Mouse (Mus musculus) urinary bladder, postnatal 36 days (tissue): ENCODE measurements around the gene Cuedc1.
"Not testable (repeated sequence)": the region's sequence is repeated elsewhere in the genome, so short reads cannot be mapped to it uniquely, and the experiment has no call there.

Source experiments
- DNase-seq, 2 experiments: peaks; one replicate each; pipeline ENCODE4 v3.0.0; 2022; ENCODE audit warnings: low spot score in 2 of 2, mixed read lengths in 1 of 2

The Cuedc1 gene

DNA sequence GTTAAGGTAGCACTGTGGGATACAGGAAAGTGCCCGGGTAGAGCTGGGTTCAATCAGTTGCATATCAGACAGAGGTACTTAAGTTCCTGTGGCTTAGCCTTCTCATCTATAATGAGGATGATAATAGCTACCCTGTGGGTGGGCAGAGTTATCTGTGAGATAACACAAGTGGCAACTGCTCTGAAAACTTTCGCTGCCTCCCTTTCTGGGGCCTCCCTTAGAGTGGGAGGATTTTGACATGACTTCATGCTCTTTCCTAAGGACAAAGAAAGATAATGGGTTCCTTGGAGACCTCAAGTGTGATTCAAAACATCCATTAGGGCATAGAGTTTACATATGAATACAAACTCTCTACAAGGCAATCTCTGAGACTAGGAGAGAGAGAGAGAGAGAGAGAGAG, 104.2 kb downstream of the Cuedc1 start:
- DNase-seq = no peak

DNA sequence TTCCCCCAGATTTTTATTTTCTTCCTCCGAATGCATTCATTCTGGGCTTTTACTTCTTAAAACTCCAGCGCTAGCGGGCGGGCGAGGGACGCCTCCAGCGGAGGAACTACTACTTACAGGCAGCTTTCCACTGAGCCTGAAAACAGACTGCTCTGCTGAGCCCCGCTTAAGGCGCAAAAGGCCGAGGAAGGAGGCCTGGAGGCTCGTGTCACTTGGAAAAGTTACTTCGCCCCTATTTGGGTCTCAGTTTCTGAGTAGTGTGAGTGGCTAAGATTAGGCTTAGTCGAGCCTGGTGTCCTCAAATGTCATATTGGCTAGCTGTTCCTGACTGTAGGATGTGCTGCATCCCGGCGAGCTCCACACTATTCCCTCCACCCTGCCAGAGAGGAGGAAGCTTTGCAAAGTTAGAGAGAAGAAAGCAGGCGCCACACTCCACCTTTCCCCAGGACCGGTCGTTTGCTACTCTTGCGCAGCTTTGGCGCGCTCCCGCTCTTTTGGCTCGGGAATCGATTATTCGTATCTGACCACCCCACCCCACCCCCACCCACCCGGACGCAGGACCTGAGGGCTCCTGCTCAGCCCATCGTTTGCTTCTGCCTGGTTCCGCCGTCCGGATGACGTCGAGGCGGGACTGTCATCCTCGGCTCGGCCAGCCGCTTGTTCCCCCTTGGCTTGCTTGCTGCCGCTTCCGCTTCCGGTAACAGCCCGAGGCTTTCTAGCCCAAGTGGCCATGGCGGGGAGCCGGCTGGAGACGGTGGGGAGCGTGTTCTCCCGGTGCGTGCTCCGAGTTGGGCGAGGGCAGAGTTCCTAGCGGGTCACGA, 106.1 kb downstream of the Cuedc1 start, which contains the start of gene Mrps23:
Gene Mrps23, plus strand, starts transcription at position 677 of the 821 bp plus-strand sequence.
- DNase-seq = peak; percentile 89 to 95

DNA sequence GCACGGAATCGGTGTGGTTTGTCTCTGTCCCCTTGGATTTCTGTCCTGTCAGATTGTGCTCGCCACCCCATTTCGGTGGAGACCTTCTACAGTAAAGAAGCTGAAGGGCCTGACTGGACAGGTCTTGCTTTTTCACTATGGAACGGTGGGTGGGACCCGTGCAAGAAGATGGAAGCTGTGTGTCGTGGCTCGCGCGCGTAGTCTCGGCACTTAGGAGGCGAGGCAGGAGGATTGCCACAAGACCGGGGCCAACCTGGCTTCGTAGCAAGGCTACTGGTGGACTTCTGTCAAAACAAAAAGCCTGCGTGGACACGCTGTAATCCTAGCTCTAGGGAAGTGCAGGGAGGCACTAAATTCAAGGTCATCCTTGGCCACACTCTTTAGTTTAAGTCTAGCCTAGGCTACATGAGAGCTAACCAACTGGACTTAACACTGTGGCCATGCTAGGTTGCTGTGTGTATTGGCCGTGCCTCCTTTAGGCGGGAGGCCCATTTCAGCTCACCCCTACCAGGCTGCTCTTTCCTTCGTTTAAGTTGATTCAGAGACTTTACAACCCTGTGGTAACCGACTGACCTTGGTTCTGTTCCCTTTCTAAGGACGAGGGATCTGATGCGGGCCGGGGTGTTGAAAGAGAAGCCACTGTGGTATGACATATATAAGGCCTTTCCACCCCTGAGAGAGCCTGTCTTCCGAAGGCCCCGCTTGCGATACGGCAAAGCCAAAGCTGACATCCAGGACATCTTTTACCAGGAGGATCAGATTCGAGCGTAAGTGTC, 106.9 kb downstream of the Cuedc1 start:
- DNase-seq = no peak

DNA sequence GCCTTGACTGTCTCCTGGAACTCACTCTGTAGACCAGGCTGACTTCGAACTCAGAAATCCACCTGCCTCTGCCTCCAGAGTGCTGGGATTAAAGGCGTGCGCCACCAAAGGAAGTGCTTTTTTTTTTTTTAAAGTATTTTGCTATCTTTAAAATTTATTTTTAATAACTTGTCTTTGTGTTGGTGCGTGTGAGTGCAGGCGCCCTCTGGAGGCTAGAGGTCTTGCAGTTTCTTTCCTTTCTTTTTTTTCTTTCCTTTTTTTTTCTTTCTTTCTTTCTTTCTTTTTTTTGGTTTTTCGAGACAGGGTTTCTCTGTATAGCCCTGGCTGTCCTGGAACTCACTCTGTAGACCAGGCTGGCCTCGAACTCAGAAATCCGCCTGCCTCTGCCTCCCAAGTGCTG, 108.7 kb downstream of the Cuedc1 start:
- DNase-seq = not testable (repeated sequence)

DNA sequence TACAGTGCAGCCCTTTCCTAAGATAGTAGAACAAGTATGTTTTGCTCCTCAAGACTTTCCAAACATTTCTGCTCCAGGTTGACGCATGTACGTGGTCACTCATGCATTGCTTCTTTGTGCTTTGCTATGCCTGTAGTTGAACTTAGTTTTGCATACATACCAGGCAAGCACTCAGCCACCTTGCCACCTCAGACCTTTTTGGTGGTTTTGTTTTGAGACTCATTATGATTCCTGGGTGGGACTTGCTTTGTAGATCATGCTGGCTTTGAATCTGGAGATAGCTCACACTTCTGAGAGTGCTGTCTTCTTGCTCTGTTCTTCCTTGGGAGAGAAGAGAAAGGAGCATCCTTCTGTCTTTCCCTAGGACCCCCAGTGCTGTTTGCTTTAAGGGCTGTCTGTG, 109.8 kb downstream of the Cuedc1 start:
- DNase-seq = no peak

DNA sequence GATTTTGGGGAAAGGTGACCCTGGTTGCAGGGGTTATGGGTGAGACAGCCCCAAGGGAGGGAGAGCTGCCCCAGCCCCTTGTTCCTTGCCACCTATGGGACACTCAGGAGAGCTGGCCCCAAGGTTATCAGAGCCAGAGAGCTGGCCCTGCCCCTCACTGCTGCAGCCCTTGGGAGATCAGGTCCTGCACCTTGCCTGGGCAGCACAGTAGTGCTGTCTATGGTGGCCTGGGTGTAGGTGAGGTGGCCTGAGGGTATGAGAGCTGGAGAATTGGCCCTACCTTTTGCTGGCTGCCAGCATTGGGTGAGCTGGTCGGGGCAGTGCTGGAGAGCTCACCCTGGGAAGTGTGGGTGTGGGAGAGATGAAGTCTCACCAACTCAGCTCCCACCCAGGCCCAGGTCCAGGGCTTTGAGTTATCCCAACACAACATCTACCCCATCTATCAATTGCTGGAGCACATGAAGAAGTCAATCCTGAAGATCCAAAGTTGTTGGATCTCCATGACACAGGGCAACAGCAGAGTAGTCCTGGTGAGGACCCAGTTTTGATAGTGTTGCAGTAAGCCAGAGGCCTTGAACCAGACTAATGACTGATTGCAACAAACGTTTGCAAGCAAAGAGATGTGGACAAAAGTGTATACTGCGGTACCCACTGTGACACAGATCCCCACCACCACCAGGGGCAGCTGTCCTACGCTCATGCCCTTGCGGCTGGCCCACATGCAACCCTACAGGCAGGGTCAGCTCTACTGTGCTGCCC, 114.1 kb downstream of the Cuedc1 start:
- DNase-seq = no peak

DNA sequence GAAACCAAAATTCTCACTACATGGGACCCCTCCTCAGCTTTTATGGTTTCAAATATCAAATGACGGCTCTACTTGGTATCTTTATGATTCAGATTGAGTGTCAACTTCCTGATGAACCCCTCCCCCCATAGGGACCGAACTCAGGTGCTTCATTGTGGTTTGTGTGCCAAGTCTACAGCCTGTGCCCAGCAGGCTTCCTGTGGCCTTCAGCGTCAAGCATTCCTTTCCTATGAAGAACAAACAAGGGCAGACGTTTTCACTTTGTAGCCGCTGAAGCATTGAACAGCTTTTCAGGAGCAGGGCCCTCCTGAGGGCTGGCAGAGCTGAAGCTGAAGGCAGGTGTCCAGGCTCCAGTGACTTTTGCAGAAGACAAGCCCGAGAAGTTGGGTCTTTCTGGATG, 115.9 kb downstream of the Cuedc1 start:
- DNase-seq = no peak

DNA sequence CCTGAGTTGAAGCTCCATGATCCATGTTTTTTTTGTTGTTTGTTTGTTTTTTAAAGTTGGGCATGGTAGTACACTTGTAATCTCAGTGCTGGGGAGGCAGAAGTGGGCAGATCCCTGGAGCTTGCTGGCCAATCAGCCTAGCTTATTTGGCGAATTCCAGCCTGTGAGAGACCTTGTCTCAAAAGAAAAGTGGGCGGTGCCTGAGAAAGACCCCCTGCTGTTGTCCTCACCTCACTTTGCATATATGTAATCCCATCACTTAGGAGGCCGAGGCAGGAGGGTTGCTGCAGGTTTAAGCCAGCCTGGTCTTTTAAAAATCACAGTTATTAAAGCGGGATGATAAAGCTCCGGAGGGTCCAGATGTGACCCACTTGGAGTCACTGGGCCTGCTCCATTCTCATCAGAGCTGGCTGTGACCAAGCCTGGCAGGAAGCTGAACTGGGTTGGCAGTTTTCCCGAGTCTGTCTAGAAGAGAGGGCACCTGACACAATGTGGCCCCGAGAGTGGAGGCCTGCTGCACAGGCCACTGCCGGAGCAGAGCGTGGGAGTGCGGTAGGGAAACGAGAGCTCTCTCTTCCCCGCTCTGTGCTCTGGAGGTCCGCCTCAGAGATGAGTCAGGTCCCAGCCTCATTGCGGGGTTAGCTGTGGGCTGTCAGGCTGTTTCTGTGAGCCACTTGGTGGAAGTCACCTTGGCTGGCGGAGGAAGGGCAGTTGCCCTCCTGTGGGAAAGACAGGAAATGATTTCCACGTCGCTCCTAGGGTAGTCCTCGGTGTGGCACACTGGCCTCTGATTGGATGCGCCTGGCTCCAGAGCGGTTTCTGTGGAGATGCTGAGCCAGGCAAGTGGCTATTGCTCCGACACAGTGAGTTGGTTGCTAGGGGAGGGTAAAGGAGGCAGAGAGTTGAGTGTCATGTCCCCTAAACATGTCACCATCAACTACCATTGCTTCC, 117.3 kb downstream of the Cuedc1 start:
- DNase-seq = no peak

DNA sequence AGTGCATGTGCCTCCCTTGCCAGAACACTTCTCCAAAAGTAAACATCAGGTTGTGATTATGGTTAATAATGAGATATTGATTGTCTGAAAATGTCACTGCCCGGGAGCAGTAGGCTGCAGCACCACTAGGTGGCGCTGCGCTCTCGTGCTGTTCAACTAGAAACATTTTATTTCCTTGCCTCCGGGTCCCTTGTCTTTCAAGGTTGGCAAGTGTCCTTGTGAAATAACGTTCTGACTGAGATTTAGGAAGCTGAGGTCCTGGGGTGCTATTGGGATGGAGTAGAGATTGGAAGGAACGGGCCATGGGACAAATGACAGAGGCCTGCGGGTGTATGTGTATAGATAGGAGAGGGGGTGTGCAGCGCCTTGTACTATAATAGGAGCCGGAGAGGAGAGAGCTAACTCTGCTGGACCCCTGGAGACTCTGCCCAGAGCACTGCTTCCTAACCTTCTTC, 118.4 kb downstream of the Cuedc1 start:
- DNase-seq = no peak

DNA sequence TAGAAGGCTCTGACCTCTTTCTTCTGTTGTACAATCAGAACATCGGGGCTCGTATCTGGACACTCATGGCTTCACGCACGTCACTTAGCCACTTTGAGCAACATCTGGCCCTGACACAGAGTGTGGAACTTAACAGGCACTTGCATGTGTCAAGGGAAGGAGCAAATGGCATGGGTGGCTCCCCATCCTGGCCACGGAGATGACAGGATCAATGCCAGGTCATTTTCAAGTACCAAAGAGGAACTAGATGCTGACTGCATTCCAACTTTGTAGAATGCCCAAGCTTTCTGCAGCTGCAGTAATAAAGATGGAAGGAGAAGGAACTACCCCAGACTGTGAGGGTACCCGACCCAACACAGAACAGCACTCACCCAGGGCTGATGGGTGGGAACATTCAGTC, 120.3 kb downstream of the Cuedc1 start:
- no peak for DNase-seq

DNA sequence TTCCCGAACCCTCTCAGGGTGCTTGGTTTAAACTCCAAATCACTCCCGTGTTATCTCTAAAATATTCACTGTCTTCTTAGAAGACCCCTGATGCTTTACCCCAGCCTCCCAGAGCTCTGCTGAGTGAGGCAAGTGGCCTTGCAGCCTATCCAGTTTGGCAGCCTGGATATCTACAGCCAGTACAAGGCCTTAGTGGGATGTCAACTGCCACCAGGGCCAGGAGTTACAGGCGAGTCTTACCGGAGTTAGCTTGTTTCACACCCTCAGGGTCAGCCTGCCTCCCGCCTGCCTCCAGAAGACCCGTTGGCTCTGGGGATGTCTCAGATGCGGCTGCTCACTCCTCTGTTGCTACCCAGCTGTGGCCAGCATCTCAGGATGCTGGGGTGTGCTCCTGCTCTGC, 120.7 kb downstream of the Cuedc1 start:
- DNase-seq = no peak

DNA sequence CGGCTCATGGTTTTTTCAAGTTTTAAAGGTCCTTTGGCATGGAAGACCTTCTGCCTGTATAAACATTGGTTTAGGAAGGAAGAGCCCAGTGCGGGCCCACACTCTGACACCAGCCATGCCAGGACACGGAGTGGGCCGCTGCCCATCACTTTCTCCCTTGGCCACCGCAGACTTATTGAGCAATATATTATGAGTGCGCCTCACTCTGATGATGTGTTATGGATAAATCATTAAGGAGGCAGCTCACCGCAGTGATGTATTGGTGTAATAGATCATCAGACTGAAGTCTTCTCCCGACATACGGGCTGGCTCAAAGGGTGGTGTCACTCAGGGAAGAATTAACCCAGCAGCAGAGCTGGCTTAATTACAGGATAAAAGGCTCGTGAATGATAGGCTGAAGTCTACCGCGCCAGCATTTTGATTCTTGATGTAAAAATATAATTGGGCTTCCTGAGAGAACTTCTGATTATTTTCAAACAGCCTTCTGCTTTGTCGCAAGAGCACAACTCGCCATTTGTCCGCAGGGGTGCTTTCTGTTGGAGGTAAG, 124.1 kb downstream of the Cuedc1 start:
- no peak for DNase-seq

DNA sequence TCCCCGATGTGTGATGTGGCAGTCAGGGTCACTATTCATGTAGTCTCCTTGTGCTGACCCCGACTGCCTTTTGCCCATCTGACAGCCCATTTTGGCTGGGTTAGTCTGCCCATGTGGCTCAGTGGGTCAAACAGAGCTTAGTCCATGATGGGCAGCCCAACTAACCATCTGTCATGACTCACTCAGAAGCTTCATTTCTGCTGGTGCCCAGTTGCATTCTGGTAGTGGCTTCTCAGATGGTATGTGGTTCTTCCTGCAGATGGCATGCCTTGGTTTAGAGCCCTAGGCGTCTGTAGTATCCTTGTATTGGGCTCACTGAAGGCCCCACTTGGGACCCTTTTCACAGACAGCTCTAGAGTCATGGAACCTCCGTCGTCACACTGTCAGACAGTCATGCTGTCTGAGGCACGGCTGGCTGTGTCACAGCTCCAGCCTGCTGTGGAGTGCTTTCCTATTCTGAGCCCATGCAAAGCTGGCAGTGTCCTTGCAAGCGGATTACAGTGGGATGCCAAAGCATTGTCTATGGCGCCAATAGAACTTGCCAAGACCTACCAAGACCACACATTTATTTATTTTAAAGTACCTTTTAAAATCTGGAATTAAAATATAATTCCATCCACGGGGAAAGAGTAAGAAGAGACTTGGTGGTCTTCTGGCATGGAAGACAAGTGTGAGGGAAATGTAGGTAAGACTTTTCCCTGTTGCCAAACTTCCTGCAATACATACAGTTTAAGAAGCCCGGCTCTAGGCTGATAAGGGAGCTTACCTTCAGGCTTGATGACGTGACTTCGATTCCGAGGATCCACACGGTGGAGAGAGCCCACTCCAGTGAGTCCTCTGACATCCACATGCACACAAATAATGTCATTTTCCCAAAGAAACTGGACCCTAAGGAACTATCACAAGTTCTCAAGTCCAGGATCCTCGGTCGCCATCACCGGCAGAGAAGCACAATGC, 129.4 kb downstream of the Cuedc1 start:
- no peak for DNase-seq

DNA sequence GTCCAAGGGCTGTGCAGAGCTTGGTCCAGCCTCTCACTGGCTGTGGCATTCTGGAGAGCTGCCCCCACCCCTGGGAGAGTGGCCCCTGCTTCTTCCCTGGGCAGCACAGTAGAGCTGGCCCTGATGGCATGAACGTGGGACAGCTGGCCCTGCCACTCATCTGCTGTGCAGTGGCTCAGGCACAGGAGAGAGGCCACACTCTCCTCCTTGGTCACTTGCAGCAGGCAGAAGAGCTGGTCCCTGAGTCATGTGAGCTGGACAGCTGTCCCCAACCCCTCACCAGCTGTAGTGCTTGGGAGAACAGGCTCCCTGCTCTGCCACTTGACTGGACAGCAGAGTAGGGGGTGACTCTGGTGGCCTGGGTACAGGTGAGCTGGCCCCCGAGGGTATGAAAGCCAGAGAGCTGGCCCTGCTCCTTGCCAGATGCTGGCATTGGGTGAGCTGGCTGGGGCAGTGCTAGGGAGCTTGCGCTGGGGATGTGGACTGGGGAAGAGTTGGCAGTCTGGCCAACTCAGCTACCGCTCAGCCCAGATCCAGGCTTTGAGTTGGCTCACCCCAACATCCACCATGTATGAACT, 133.4 kb downstream of the Cuedc1 start:
- DNase-seq = no peak

DNA sequence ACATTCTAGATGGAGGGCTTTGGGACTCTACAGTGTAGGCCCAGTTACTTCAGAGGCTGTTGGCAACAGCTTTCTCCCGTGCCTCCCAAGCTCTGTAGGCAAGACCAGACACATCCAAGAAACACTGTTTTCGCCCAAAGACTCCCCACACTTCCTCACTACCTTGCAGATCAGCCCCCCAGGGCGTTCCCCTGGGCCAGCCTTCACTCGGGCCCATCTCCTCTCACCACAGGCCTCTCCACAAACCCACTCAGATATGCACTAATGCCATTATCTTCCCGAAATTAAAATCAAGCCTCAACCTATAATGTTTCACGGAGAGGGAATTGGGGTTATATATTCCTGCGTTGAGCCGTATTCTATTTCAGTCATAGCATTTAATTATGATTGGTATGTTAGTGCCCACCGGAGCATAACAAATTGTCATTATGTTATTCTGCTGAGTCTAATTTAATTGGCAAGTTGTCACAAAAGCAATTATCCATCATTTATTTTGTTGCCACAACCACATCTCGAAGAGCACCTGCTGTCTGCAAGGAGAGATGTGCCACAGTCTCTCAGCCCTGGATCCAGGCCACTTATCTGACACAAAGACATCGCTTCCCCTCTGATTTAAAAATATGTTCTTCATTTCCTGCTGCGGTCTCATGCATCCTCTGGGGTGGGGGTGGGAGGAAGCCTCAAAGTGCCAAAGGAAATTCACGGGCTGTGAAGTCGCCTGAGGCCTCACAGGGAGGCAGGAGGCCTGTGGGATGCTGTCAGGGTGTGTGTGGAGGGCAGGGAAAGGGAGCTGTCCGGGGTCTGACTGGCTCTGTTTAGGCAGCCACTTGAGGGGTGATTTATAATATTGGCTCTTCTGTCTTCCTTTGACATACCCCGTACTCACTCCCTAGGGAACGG, 135.9 kb downstream of the Cuedc1 start:
- no peak for DNase-seq

DNA sequence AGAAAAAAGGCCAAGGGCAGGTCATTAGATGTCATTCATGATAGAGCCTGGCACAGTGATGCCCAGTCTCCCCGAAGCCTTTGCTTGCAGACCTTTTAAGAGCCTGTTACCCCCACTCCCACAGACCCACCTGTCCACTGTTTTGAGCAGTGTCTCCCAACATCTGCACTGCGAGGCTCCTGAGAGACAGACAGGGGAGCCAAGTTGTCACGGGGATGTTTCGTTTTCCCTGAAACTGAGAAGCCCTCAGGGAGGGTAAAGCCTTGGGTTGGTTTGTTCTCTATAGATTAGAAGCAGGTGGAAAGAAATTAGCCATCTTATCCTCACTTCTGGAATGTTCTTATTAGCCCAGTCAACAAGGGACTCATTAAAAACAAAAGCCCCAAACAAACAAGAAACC, 136.9 kb downstream of the Cuedc1 start:
- no peak for DNase-seq

DNA sequence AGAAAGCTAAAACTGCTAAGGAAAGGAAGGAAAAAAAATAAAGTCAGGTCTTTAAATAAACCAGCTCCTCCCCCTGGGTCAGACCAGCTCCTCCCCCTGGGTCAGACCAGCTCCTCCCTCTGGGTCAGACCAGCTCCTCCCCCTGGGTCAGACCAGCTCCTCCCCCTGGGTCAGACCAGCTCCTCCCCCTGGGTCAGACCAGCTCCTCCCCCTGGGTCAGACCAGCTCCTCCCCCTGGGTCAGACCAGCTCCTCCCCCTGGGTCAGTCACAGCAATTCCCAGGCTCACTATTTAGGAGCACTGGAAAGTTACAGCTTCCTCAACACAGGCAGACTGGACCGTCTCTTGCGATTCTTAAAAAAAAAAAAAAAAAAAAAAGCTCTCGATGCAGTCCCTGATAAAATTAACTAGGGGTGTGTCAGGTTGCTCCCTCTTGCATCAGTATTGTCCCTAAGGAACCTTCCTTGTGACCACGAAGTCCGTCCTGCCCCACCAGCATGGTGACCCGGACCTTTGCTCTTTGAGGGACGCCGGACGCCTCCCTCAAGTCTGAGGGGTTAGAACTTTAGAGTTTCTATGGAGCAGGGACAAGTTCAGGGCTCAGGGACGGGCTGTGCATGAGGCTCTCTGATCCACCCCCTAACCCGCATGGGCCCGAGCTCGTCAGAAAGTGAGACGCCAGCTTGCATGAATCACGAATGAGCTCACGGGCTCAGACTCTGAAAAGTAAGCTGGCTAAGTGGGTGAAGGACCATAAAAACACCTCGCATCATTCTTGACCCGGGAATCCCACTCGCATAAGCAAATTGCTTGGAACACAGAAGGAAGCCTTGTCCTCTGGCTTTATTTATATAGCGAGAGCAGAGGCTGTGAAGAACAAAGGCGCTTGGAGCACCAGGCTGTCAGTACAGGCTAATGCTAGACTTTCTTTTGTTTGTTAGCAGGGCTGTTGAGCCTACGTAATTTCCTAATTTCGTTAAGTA, 137.7 kb downstream of the Cuedc1 start:
- peak; percentile 50 to 70 for DNase-seq
